Mouse (Mus musculus) retina, postnatal 7 days (tissue): ENCODE data around the gene Glis1.
"Not testable (repeated sequence)": the region's sequence is repeated elsewhere in the genome, so short reads cannot be mapped to it uniquely, and the experiment has no call there.

Source experiments
- DNase-seq: peaks from one replicate; pipeline ENCODE4 v3.0.0-alpha.2; 2012; ENCODE audit warnings: low read depth, low spot score

Gene Glis1

GRCm38 (mm10) chr4:107577146-107577839 lies 142.9 kb downstream of the Glis1 start:
- DNase-seq: no peak

GRCm38 (mm10) chr4:107580883-107581282 lies 146.5 kb downstream of the Glis1 start:
- DNase-seq: no peak

- DNase-seq: no peak
Measured at GRCm38 (mm10) chr4:107586391-107586790, 152.0 kb downstream of the Glis1 start.

- no peak for DNase-seq
Measured at GRCm38 (mm10) chr4:107588637-107589036, 154.2 kb downstream of the Glis1 start.

- DNase-seq: no peak
Measured at GRCm38 (mm10) chr4:107589046-107589445, 154.7 kb downstream of the Glis1 start.

- DNase-seq: no peak
Measured at GRCm38 (mm10) chr4:107590805-107591534, 156.6 kb downstream of the Glis1 start.

- DNase-seq: no peak
Measured at GRCm38 (mm10) chr4:107593426-107593825, 159.0 kb downstream of the Glis1 start.

GRCm38 (mm10) chr4:107597226-107597897 lies 163.0 kb downstream of the Glis1 start:
- no peak for DNase-seq

- DNase-seq: no peak
Measured at GRCm38 (mm10) chr4:107597898-107598580, 163.6 kb downstream of the Glis1 start.

GRCm38 (mm10) chr4:107598581-107598958 lies 164.2 kb downstream of the Glis1 start:
- not testable (repeated sequence) for DNase-seq

- DNase-seq: no peak
Measured at GRCm38 (mm10) chr4:107602284-107602683, 167.9 kb downstream of the Glis1 start.

GRCm38 (mm10) chr4:107602787-107603186 lies 168.4 kb downstream of the Glis1 start:
- DNase-seq: no peak

GRCm38 (mm10) chr4:107603208-107603607 lies 168.8 kb downstream of the Glis1 start:
- DNase-seq: no peak

- DNase-seq: no peak
Measured at GRCm38 (mm10) chr4:107605964-107606602, 171.7 kb downstream of the Glis1 start.

GRCm38 (mm10) chr4:107609775-107610174 lies 175.4 kb downstream of the Glis1 start:
- DNase-seq: no peak

- DNase-seq: no peak
Measured at GRCm38 (mm10) chr4:107611888-107612650, 177.7 kb downstream of the Glis1 start.

- DNase-seq: no peak
Measured at GRCm38 (mm10) chr4:107617596-107618230, 183.3 kb downstream of the Glis1 start.

GRCm38 (mm10) chr4:107619487-107619886 lies 185.1 kb downstream of the Glis1 start:
- no peak for DNase-seq

- no peak for DNase-seq
Measured at GRCm38 (mm10) chr4:107621366-107621765, 187.0 kb downstream of the Glis1 start.

GRCm38 (mm10) chr4:107622296-107622695 lies 187.9 kb downstream of the Glis1 start:
- DNase-seq: no peak
